Mouse (Mus musculus) lung, adult 2 months (tissue): Measurements from ENCODE around the gene Acsl3.

Experiments
- CTCF ChIP-seq: fragments of 200-500 bp; IDR thresholded peaks from 2 replicates; pipeline ENCODE4 v1.5.1; 2011; ENCODE audit warnings: mild to moderate bottlenecking, low read length, control low read depth; ENCODE audit not compliant: insufficient read depth
- POLR2A ChIP-seq: fragments of 200-500 bp; IDR thresholded peaks from 2 replicates; pipeline ENCODE4 v1.6.1; 2011; ENCODE audit warnings: low read depth, mild to moderate bottlenecking, control low read depth, low read length, borderline replicate concordance; ENCODE audit errors: extremely low read depth

GRCm38 (mm10) chr1:78647317-78647885 is 10.2 kb upstream of the Acsl3 start:
- no peak for TF ChIP-seq POLR2A
- TF ChIP-seq CTCF: no peak
